Comparison of ENCODE assay signal across 8 mouse cellular contexts in genomic region chr4:133056069-133056890, GRCm38 (mm10). TPM values are rescaled to one million over a fixed set of nuclear protein-coding genes. Genes with fewer than 3 reads are reported as not detected.
DNase-seq lines count a peak whose midpoint lies in the region; ATAC-seq and TF ChIP-seq lines count a peak whose summit lies in the region.

No protein-coding gene starts in this region.

- peak; percentile 56; the same call in 1 of the 2 replicates for TF ChIP-seq POLR2A in CH12.LX (IDR thresholded peaks at IDR 0.05; ENCODE audit: low read depth, low read length)
- TF ChIP-seq POLR2A in bone marrow, adult 2 months (IDR thresholded peaks at IDR 0.05; ENCODE audit: borderline replicate concordance, control insufficient read depth, low read depth, low read length), result peak; percentile 57; the same call in 1 of the 2 replicates
- TF ChIP-seq POLR2A in embryonic fibroblast, embryonic 13.5 days (IDR thresholded peaks at IDR 0.05; ENCODE audit: low read depth, low read length), result peak; percentile 73

- in situ Hi-C loops in CH12.LX (cut with MboI; ENCODE audit: low pct_ligation_motif_present, low pct_unique_long_range_greater_than_20kb, low sequenced_read_pairs), result no loop called here

- TF ChIP-seq EP300 in CH12.LX (IDR thresholded peaks at IDR 0.05; ENCODE audit: low read length), result no peak
- TF ChIP-seq EP300 in liver, postnatal 0 days (IDR thresholded peaks at IDR 0.05; ENCODE audit: low read depth), result no peak

- peaks cover 35 to 73% of the 10 kb centered on the region in 2 experiments for H3K4me1 ChIP-seq in CH12.LX (ENCODE audit: control insufficient read depth in 1 of 2, insufficient read depth in 2 of 2)
- peaks cover 12% of the 10 kb centered on the region; the same call in 1 of the 2 replicates for H3K4me1 ChIP-seq in bone marrow, adult 2 months (ENCODE audit: control insufficient read depth, insufficient read depth, low read length)
- peaks cover 39% of the 10 kb centered on the region for H3K4me1 ChIP-seq in embryonic fibroblast, embryonic 13.5 days (ENCODE audit: control insufficient read depth, insufficient read depth, low read length)
- H3K4me1 ChIP-seq in heart, embryonic 11.5 days (ENCODE audit: control insufficient read depth, insufficient read depth, low read length), result peaks cover 77% of the 10 kb centered on the region
- peaks cover 71% of the 10 kb centered on the region for H3K4me1 ChIP-seq in kidney, embryonic 14.5 days (ENCODE audit: control insufficient read depth, insufficient read depth, low read length)
- H3K4me1 ChIP-seq in liver, postnatal 0 days (ENCODE audit: insufficient read depth), result peaks cover 43% of the 10 kb centered on the region
- peaks cover 51% of the 10 kb centered on the region for H3K4me1 ChIP-seq in neural tube, embryonic 12.5 days

- 0 out of 2 replicates have a peak overlapping the region, but pooled peaks have one; percentile 17 for H3K9ac ChIP-seq in CH12.LX (ENCODE audit: insufficient read depth, low read depth)
- H3K9ac ChIP-seq in heart, embryonic 11.5 days (ENCODE audit: low read depth, low read length), result no peak overlapping the region
- peak overlapping the region; percentile 13; the same call in 1 of the 2 replicates for H3K9ac ChIP-seq in kidney, embryonic 14.5 days (ENCODE audit: low read depth, low read length)
- H3K9ac ChIP-seq in liver, postnatal 0 days (replicated peaks), result peak overlapping the region; percentile 22; the same call in 1 of the 2 replicates
- no peak overlapping the region for H3K9ac ChIP-seq in neural tube, embryonic 12.5 days

- H3K36me3 ChIP-seq in CH12.LX (replicated peaks in 1 of 2; ENCODE audit: control insufficient read depth in 1 of 2, insufficient read depth in 1 of 2, low read length in 1 of 2), result peaks cover 5 to 67% of the 10 kb centered on the region in 2 experiments
- peaks cover 8% of the 10 kb centered on the region for H3K36me3 ChIP-seq in heart, embryonic 11.5 days (ENCODE audit: control insufficient read depth, insufficient read depth, low read length)
- peaks cover 25% of the 10 kb centered on the region for H3K36me3 ChIP-seq in kidney, embryonic 14.5 days (ENCODE audit: control insufficient read depth, insufficient read depth, low read length)
- peaks cover 4% of the 10 kb centered on the region for H3K36me3 ChIP-seq in liver, postnatal 0 days (replicated peaks; ENCODE audit: insufficient read depth, low read length)
- H3K36me3 ChIP-seq in neural tube, embryonic 12.5 days, result peaks cover 17% of the 10 kb centered on the region

- peak overlapping the region; percentile 69 for H3K27ac ChIP-seq in CH12.LX (ENCODE audit: insufficient read depth, low read depth)
- peak overlapping the region; percentile 60; the same call in 1 of the 2 replicates for H3K27ac ChIP-seq in bone marrow, adult 2 months (ENCODE audit: control insufficient read depth, insufficient read depth, low read depth, low read length, poor library complexity)
- peak overlapping the region; percentile 66 for H3K27ac ChIP-seq in embryonic fibroblast, embryonic 13.5 days (ENCODE audit: insufficient read depth, low read length)
- H3K27ac ChIP-seq in heart, embryonic 11.5 days (ENCODE audit: low read depth, low read length), result peak overlapping the region; percentile 46
- peak overlapping the region; percentile 83 for H3K27ac ChIP-seq in kidney, embryonic 14.5 days (ENCODE audit: low read depth, low read length)
- peak overlapping the region; percentile 71 for H3K27ac ChIP-seq in liver, postnatal 0 days (ENCODE audit: low read depth)
- H3K27ac ChIP-seq in neural tube, embryonic 12.5 days, result no peak overlapping the region

- no peaks in the 10 kb centered on the region for H3K9me3 ChIP-seq in CH12.LX (replicated peaks; ENCODE audit: low read length)
- no peaks in the 10 kb centered on the region for H3K9me3 ChIP-seq in heart, embryonic 11.5 days (replicated peaks; ENCODE audit: control insufficient read depth, low read length)
- no peaks in the 10 kb centered on the region for H3K9me3 ChIP-seq in kidney, embryonic 14.5 days (ENCODE audit: control insufficient read depth, low read length)
- no peaks in the 10 kb centered on the region for H3K9me3 ChIP-seq in liver, postnatal 0 days (ENCODE audit: low read length)
- H3K9me3 ChIP-seq in neural tube, embryonic 12.5 days, result no peaks in the 10 kb centered on the region

- ATAC-seq in heart, embryonic 11.5 days (replicated peaks; ENCODE audit: insufficient number of reproducible peaks, low FRiP score, low TSS enrichment), result peak; percentile 70
- ATAC-seq in kidney, embryonic 14.5 days (ENCODE audit: low FRiP score, low TSS enrichment), result peak; percentile 84
- peak; percentile 78 for ATAC-seq in liver, postnatal 0 days
- ATAC-seq in neural tube, embryonic 12.5 days (ENCODE audit: low FRiP score, low read depth), result peak; percentile 72

- dilution Hi-C loops in CH12.LX (cut with MboI; ENCODE audit: extremely low pct_ligation_motif_present, extremely low pct_unique_long_range_greater_than_20kb, low sequenced_read_pairs), result no loop called here

- H3K4me3 ChIP-seq in CH12.LX (replicated peaks in 1 of 3; ENCODE audit: low read depth in 2 of 3, low read length in 2 of 3, poor library complexity in 1 of 3), result peak overlapping the region in 1 of 3 experiments; percentile 21
- H3K4me3 ChIP-seq in bone marrow, adult 2 months (replicated peaks; ENCODE audit: control insufficient read depth, low read depth, low read length), result peak overlapping the region; percentile 38
- no peak overlapping the region for H3K4me3 ChIP-seq in embryonic fibroblast, embryonic 13.5 days (ENCODE audit: insufficient read depth, low read length)
- H3K4me3 ChIP-seq in heart, embryonic 11.5 days (ENCODE audit: low read depth, low read length), result peak overlapping the region; percentile 19; the same call in 1 of the 2 replicates
- H3K4me3 ChIP-seq in kidney, embryonic 14.5 days (ENCODE audit: low read length), result peak overlapping the region; percentile 18; the same call in 1 of the 2 replicates
- peak overlapping the region; percentile 36 for H3K4me3 ChIP-seq in liver, postnatal 0 days (ENCODE audit: low read depth, low read length)
- no peak overlapping the region for H3K4me3 ChIP-seq in neural tube, embryonic 12.5 days

- no peaks in the 10 kb centered on the region; the same call in 1 of the 2 replicates for H3K79me2 ChIP-seq in CH12.LX (replicated peaks; ENCODE audit: control insufficient read depth, extremely low read depth, insufficient read depth, poor library complexity, severe bottlenecking)

- WGBS in bone marrow, adult 2 months, result under 1% methylated on average over 15 of the region's 15 CpGs
- 4% methylated on average over 15 of the region's 15 CpGs for WGBS in heart, embryonic 11.5 days (ENCODE audit: insufficient replicate concordance)
- under 1% methylated on average over 14 of the region's 15 CpGs for WGBS in kidney, embryonic 14.5 days
- 2% methylated on average over 15 of the region's 15 CpGs for WGBS in liver, postnatal 0 days (ENCODE audit: insufficient replicate concordance)
- 4% methylated on average over 15 of the region's 15 CpGs for whole genome bisulfite sequencing in neural tube, embryonic 12.5 days

- DNase-seq in CH12.LX (ENCODE audit: extremely low read depth), result peak; percentile 81
- DNase-seq in liver, postnatal 0 days, result peak; percentile 89
- DNase-seq in thymus, postnatal 10 days (ENCODE audit: low spot score in 2 of 2), result peak; percentile 70 to 86

- H3K27me3 ChIP-seq in CH12.LX (replicated peaks), result no peaks in the 10 kb centered on the region
- no peaks in the 10 kb centered on the region for H3K27me3 ChIP-seq in heart, embryonic 11.5 days (ENCODE audit: control insufficient read depth, insufficient read depth, low read length)
- H3K27me3 ChIP-seq in kidney, embryonic 14.5 days (ENCODE audit: control insufficient read depth, insufficient read depth, low read length), result no peaks in the 10 kb centered on the region
- no peaks in the 10 kb centered on the region for H3K27me3 ChIP-seq in liver, postnatal 0 days (ENCODE audit: insufficient read depth, low read length)
- H3K27me3 ChIP-seq in neural tube, embryonic 12.5 days (replicated peaks), result no peaks in the 10 kb centered on the region

- peak; percentile 70 to 76 for TF ChIP-seq CTCF in CH12.LX (conservative IDR thresholded peaks at IDR 0.05 in 1 of 2, IDR thresholded peaks at IDR 0.05 in 1 of 2; ENCODE audit: low read depth in 2 of 2, low read length in 2 of 2)
- TF ChIP-seq CTCF in bone marrow, adult 2 months (IDR thresholded peaks at IDR 0.05; ENCODE audit: control insufficient read depth, insufficient read depth, low read length), result peak; percentile 83
- TF ChIP-seq CTCF in embryonic fibroblast, embryonic 13.5 days (IDR thresholded peaks at IDR 0.05; ENCODE audit: borderline replicate concordance, insufficient read depth, low read length), result peak; percentile 61; the same call in 1 of the 2 replicates
- peak; percentile 88 for TF ChIP-seq CTCF in liver, postnatal 0 days (IDR thresholded peaks at IDR 0.05; ENCODE audit: low read depth)

- peak overlapping the region; percentile 84 for H3K4me2 ChIP-seq in CH12.LX (ENCODE audit: insufficient read depth, low read depth, poor library complexity, severe bottlenecking)
- peak overlapping the region; percentile 60 for H3K4me2 ChIP-seq in heart, embryonic 11.5 days
- H3K4me2 ChIP-seq in kidney, embryonic 14.5 days (replicated peaks; ENCODE audit: low read depth, low read length), result peak overlapping the region; percentile 38
- peak overlapping the region; percentile 72 for H3K4me2 ChIP-seq in liver, postnatal 0 days (ENCODE audit: low read depth, low read length)
- peak overlapping the region; percentile 40 for H3K4me2 ChIP-seq in neural tube, embryonic 12.5 days (replicated peaks)

- TF ChIP-seq RAD21 in CH12.LX (IDR thresholded peaks at IDR 0.05; ENCODE audit: low read depth, low read length), result peak; percentile 70

TF ChIP-seq in CH12.LX, 34 proteins besides CTCF, POLR2A, EP300 and RAD21 (continues in another document):
- TF ChIP-seq SMC3 (IDR thresholded peaks at IDR 0.05; ENCODE audit: low read depth, low read length), result peak; percentile 66
- peak; percentile 32 for TF ChIP-seq ELF1 (IDR thresholded peaks at IDR 0.05; ENCODE audit: low read depth, low read length)
- TF ChIP-seq MYC (IDR thresholded peaks at IDR 0.05; ENCODE audit: low read depth, low read length), result no peak
- TF ChIP-seq JUND (conservative IDR thresholded peaks at IDR 0.05; ENCODE audit: low read depth, low read length), result no peak
- no peak for TF ChIP-seq SIN3A (IDR thresholded peaks at IDR 0.05; ENCODE audit: low read length)

RNA-seq across cellular contexts. Expression of gene Ahdc1, which starts 45.2 kb away (rescaled TPM):
- total RNA-seq in CH12.LX (2012; rRNA removed) (7.8 and 8.4 TPM in 2 replicates), CH12.LX (2014; rRNA removed) (1.0 and 1.6 TPM in 2 replicates)
- 16.1 and 19.9 TPM in 2 replicates for polyA plus RNA-seq in CH12.LX (2012; ENCODE audit: insufficient read length, low read depth)
- polyA plus RNA-seq in bone marrow, adult 2 months (2011; ENCODE audit: insufficient read depth, insufficient read length, low replicate concordance, missing spikeins), result 20.1 and 21.7 TPM in 2 replicates
- polyA plus RNA-seq in embryonic fibroblast, embryonic 13.5 days (2011; ENCODE audit: insufficient read length, low read depth, missing spikeins), result 37.5 and 46.0 TPM in 2 replicates
- 7.0 and 9.1 TPM in 2 replicates for polyA plus RNA-seq in heart, embryonic 11.5 days (2014; fragmentation: Nextera tagmentation; extraction: Ambion mirVana)
- 11.3 and 12.1 TPM in 2 replicates for polyA plus RNA-seq in kidney, embryonic 14.5 days (2014; fragmentation: Nextera tagmentation; extraction: Ambion mirVana)
- polyA plus RNA-seq in liver, postnatal 0 days (2015; fragmentation: Nextera tagmentation; extraction: Ambion mirVana), result 0.76 and 0.87 TPM in 2 replicates
- polyA plus RNA-seq in neural tube, embryonic 12.5 days (2016; fragmentation: Nextera tagmentation; extraction: Ambion mirVana), result 10.5 TPM in 2 replicates

Comparison
In these comparisons a context has a peak if more than half of its experiments do, and no peak if none do; other contexts are left out.
1. H3K4me3 ChIP-seq: peak in bone marrow, adult 2 months (single experiment), heart, embryonic 11.5 days (single experiment), kidney, embryonic 14.5 days (single experiment) and liver, postnatal 0 days (single experiment); none in embryonic fibroblast, embryonic 13.5 days (single experiment) and neural tube, embryonic 12.5 days (single experiment).
2. H3K9ac ChIP-seq: peak in CH12.LX (single experiment), kidney, embryonic 14.5 days (single experiment) and liver, postnatal 0 days (single experiment); none in heart, embryonic 11.5 days (single experiment) and neural tube, embryonic 12.5 days (single experiment).
3. Peak in every context shown above with its lines, with median percentiles within 50 percentile points of each other: DNase-seq, H3K4me2 ChIP-seq, CTCF ChIP-seq, POLR2A ChIP-seq and ATAC-seq.